Mouse (Mus musculus): ENCODE data around the gene Map2k3. TPM values are rescaled to one million over a fixed set of nuclear protein-coding genes. Genes with fewer than 3 reads are reported as not detected.

Gene Map2k3
- polyA plus RNA-seq, 1 experiment = 183 TPM

DNA sequence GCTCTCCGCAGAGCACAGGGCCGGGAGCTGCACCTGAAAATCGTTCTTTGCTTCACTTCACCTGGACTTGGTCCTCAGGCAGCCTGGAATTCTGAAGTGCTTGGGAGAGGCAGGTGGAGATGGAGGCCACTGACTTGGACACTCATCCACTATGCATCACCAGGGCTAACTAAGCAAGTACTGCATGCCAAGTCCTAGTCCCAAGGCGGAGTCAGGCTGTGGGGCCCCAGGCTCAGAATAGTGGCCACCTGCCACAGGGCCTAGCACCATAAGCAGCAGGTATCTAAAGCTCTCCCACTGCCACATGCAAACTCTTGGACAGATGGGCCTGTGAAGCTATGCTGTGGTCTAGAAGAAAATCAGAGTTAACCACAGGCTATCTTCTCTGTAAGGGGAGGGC, 25.4 kb upstream of the Map2k3 start:
- Histone ChIP-seq H3K79me3 (ENCODE audit: low read depth) (no peaks in the 10 kb centered on the region), H3K79me2 (ENCODE audit: control insufficient read depth, insufficient read depth) (no peaks in the 10 kb centered on the region), H3K4me3 (ENCODE audit: insufficient read depth, poor library complexity, severe bottlenecking) (no peak overlapping the region), H3ac (ENCODE audit: control insufficient read depth, insufficient read length, low read depth) (no peak overlapping the region), H3K27me3 (ENCODE audit: control insufficient read depth, insufficient read depth, insufficient read length) (no peaks in the 10 kb centered on the region), H3K36me3 (ENCODE audit: control insufficient read depth, insufficient read depth) (no peaks in the 10 kb centered on the region)
- TF ChIP-seq MYOD1 (IDR thresholded peaks at IDR 0.05; ENCODE audit: control insufficient read depth, insufficient read length, low read depth) (no peak), CTCF (IDR thresholded peaks at IDR 0.05; ENCODE audit: control insufficient read depth, insufficient read depth, insufficient read length) (no peak), MAX (IDR thresholded peaks at IDR 0.05) (no peak)

- H3K4me3 ChIP-seq (ENCODE audit: insufficient read depth, poor library complexity, severe bottlenecking) = no peak overlapping the region
- TF ChIP-seq MAX (IDR thresholded peaks at IDR 0.05) (no peak), FOSL1 (IDR thresholded peaks at IDR 0.05; ENCODE audit: insufficient read depth, low read length, poor library complexity, severe bottlenecking) (no peak), CEBPB (IDR thresholded peaks at IDR 0.05; ENCODE audit: low read depth) (no peak), CTCF (IDR thresholded peaks at IDR 0.05; ENCODE audit: control insufficient read depth, insufficient read depth, insufficient read length) (no peak), USF1 (IDR thresholded peaks at IDR 0.05; ENCODE audit: low read depth) (no peak), MYOG (IDR thresholded peaks at IDR 0.05; ENCODE audit: control insufficient read depth, extremely low read depth, insufficient read length) (no peak), MYOD1 (IDR thresholded peaks at IDR 0.05; ENCODE audit: control insufficient read depth, insufficient read length, low read depth) (no peak)
- no peaks in the 10 kb centered on the region for H3K27me3 ChIP-seq (ENCODE audit: control insufficient read depth, insufficient read depth, insufficient read length)
- H3ac ChIP-seq (ENCODE audit: control insufficient read depth, insufficient read length, low read depth) = no peak overlapping the region
- H3K79me3 ChIP-seq (ENCODE audit: low read depth) = no peaks in the 10 kb centered on the region
- no peaks in the 10 kb centered on the region for H3K36me3 ChIP-seq (ENCODE audit: control insufficient read depth, insufficient read depth)
- no peaks in the 10 kb centered on the region for H3K79me2 ChIP-seq (ENCODE audit: control insufficient read depth, insufficient read depth)
Measured at GRCm38 (mm10) chr11:60908073-60908472, 23.8 kb upstream of the Map2k3 start.

- Histone ChIP-seq H3K79me3 (ENCODE audit: low read depth) (no peaks in the 10 kb centered on the region), H3K36me3 (ENCODE audit: control insufficient read depth, insufficient read depth) (no peaks in the 10 kb centered on the region), H3K79me2 (ENCODE audit: control insufficient read depth, insufficient read depth) (no peaks in the 10 kb centered on the region), H3ac (ENCODE audit: control insufficient read depth, insufficient read length, low read depth) (no peak overlapping the region), H3K4me3 (ENCODE audit: insufficient read depth, poor library complexity, severe bottlenecking) (no peak overlapping the region), H3K27me3 (ENCODE audit: control insufficient read depth, insufficient read depth, insufficient read length) (no peaks in the 10 kb centered on the region)
- no peak for TF ChIP-seq MYOG (IDR thresholded peaks at IDR 0.05; ENCODE audit: control insufficient read depth, extremely low read depth, insufficient read length)
- TF ChIP-seq USF1 (IDR thresholded peaks at IDR 0.05; ENCODE audit: low read depth) = no peak
- no peak for TF ChIP-seq MAX (IDR thresholded peaks at IDR 0.05)
- TF ChIP-seq FOSL1 (IDR thresholded peaks at IDR 0.05; ENCODE audit: insufficient read depth, low read length, poor library complexity, severe bottlenecking) = no peak
- TF ChIP-seq CTCF (IDR thresholded peaks at IDR 0.05; ENCODE audit: control insufficient read depth, insufficient read depth, insufficient read length) = no peak
- no peak for TF ChIP-seq CEBPB (IDR thresholded peaks at IDR 0.05; ENCODE audit: low read depth)
- no peak for TF ChIP-seq MYOD1 (IDR thresholded peaks at IDR 0.05; ENCODE audit: control insufficient read depth, insufficient read length, low read depth)
Measured at GRCm38 (mm10) chr11:60909626-60910025, 22.2 kb upstream of the Map2k3 start.

- Histone ChIP-seq H3K79me2 (ENCODE audit: control insufficient read depth, insufficient read depth) (no peaks in the 10 kb centered on the region), H3ac (ENCODE audit: control insufficient read depth, insufficient read length, low read depth) (peak overlapping the region; percentile 3), H3K27me3 (ENCODE audit: control insufficient read depth, insufficient read depth, insufficient read length) (no peaks in the 10 kb centered on the region), H3K79me3 (ENCODE audit: low read depth) (no peaks in the 10 kb centered on the region), H3K4me3 (ENCODE audit: insufficient read depth, poor library complexity, severe bottlenecking) (no peak overlapping the region), H3K36me3 (ENCODE audit: control insufficient read depth, insufficient read depth) (no peaks in the 10 kb centered on the region)
- no peak for TF ChIP-seq USF1 (IDR thresholded peaks at IDR 0.05; ENCODE audit: low read depth)
- no peak for TF ChIP-seq MYOD1 (IDR thresholded peaks at IDR 0.05; ENCODE audit: control insufficient read depth, insufficient read length, low read depth)
- TF ChIP-seq MYOG (IDR thresholded peaks at IDR 0.05; ENCODE audit: control insufficient read depth, extremely low read depth, insufficient read length) = no peak
- TF ChIP-seq MAX (IDR thresholded peaks at IDR 0.05) = no peak
- no peak for TF ChIP-seq FOSL1 (IDR thresholded peaks at IDR 0.05; ENCODE audit: insufficient read depth, low read length, poor library complexity, severe bottlenecking)
Measured at GRCm38 (mm10) chr11:60912525-60912973, 19.3 kb upstream of the Map2k3 start.

GRCm38 (mm10) chr11:60913301-60914196, 18.3 kb upstream of the Map2k3 start:
- peak; percentile 96 for TF ChIP-seq USF1 (IDR thresholded peaks at IDR 0.05; ENCODE audit: low read depth)
- peak; percentile 90 for TF ChIP-seq MAX (IDR thresholded peaks at IDR 0.05)
- TF ChIP-seq CEBPB (IDR thresholded peaks at IDR 0.05; ENCODE audit: low read depth) = no peak
- Histone ChIP-seq H3ac (ENCODE audit: control insufficient read depth, insufficient read length, low read depth) (peak overlapping the region; percentile 82), H3K79me3 (ENCODE audit: low read depth) (no peaks in the 10 kb centered on the region), H3K27me3 (ENCODE audit: control insufficient read depth, insufficient read depth, insufficient read length) (no peaks in the 10 kb centered on the region), H3K79me2 (ENCODE audit: control insufficient read depth, insufficient read depth) (no peaks in the 10 kb centered on the region), H3K36me3 (ENCODE audit: control insufficient read depth, insufficient read depth) (no peaks in the 10 kb centered on the region), H3K4me3 (ENCODE audit: insufficient read depth, poor library complexity, severe bottlenecking) (peak overlapping the region; percentile 59)

GRCm38 (mm10) chr11:60914491-60914890, 17.3 kb upstream of the Map2k3 start, which contains the start of gene Natd1:
Gene Natd1 (minus strand): TSS chr11:60914750.
- Histone ChIP-seq H3K79me3 (ENCODE audit: low read depth) (no peaks in the 10 kb centered on the region), H3K4me3 (ENCODE audit: insufficient read depth, poor library complexity, severe bottlenecking) (peak within 1 kb of the TSS; percentile 59), H3K27me3 (ENCODE audit: control insufficient read depth, insufficient read depth, insufficient read length) (no peaks in the 10 kb centered on the region)

More at GRCm38 (mm10) chr11:60914491-60914890, 17.3 kb upstream of the Map2k3 start, which contains the start of gene Natd1:
- Histone ChIP-seq H3K79me2 (ENCODE audit: control insufficient read depth, insufficient read depth) (no peaks in the 10 kb centered on the region), H3K36me3 (ENCODE audit: control insufficient read depth, insufficient read depth) (no peaks in the 10 kb centered on the region), H3ac (ENCODE audit: control insufficient read depth, insufficient read length, low read depth) (peak within 1 kb of the TSS; percentile 82)
- TF ChIP-seq CEBPB (IDR thresholded peaks at IDR 0.05; ENCODE audit: low read depth) (no peak), MYOD1 (IDR thresholded peaks at IDR 0.05; ENCODE audit: control insufficient read depth, insufficient read length, low read depth) (no peak), FOSL1 (IDR thresholded peaks at IDR 0.05; ENCODE audit: insufficient read depth, low read length, poor library complexity, severe bottlenecking) (no peak), USF1 (IDR thresholded peaks at IDR 0.05; ENCODE audit: low read depth) (no peak), MYOG (IDR thresholded peaks at IDR 0.05; ENCODE audit: control insufficient read depth, extremely low read depth, insufficient read length) (no peak), MAX (IDR thresholded peaks at IDR 0.05) (no peak), CTCF (IDR thresholded peaks at IDR 0.05; ENCODE audit: control insufficient read depth, insufficient read depth, insufficient read length) (no peak)
